Mouse (Mus musculus) heart, embryonic 14.5 days (tissue): ENCODE data around the gene Klf13. TPM values are rescaled to one million over a fixed set of nuclear protein-coding genes. Genes with fewer than 3 reads are reported as not detected.

ENCODE experiments used
- ATAC-seq: fragments of 200-750 bp; cut with Nextera tagmentation; 2 replicates; pipeline ENCODE4 v1.8.0; 2017; ENCODE audit warnings: low read depth, moderate TSS enrichment; ENCODE audit not compliant: insufficient number of reproducible peaks, insufficient read depth, low FRiP score
- H3K27ac ChIP-seq, 2 experiments: fragments of 200-500 bp in 1 of 2; fragments of 300-500 bp in 1 of 2; sonication (generic) in 1 of 2; replicated peaks in 1 of 2; 2 replicates each; pipeline ENCODE4 v1.5.1; 2012 to 2014; ENCODE audit warnings: low read depth in 2 of 2, low read length in 2 of 2, control low read depth in 1 of 2, mild to moderate bottlenecking in 1 of 2, mixed read lengths in 1 of 2; ENCODE audit not compliant: control insufficient read depth in 1 of 2, insufficient read depth in 1 of 2
- H3K27me3 ChIP-seq: fragments of 300-500 bp; sonication (generic); 2 replicates; pipeline ENCODE4 v1.6.1; 2014; ENCODE audit warnings: mild to moderate bottlenecking, low read length, control low read depth; ENCODE audit not compliant: control insufficient read depth, insufficient read depth
- H3K36me3 ChIP-seq: fragments of 300-500 bp; sonication (generic); 2 replicates; pipeline ENCODE4 v1.6.1; 2014; ENCODE audit warnings: mild to moderate bottlenecking, control low read depth, low read length, mixed read lengths; ENCODE audit not compliant: control insufficient read depth, insufficient read depth
- H3K4me1 ChIP-seq, 2 experiments: fragments of 200-500 bp in 1 of 2; fragments of 300-500 bp in 1 of 2; sonication (generic) in 1 of 2; 2 replicates each; pipeline ENCODE4 v1.6.1; 2012 to 2014; ENCODE audit warnings: low read length in 2 of 2, control low read depth in 1 of 2, mixed read lengths in 1 of 2; ENCODE audit not compliant: control insufficient read depth in 2 of 2, insufficient read depth in 2 of 2
- H3K4me2 ChIP-seq: fragments of 300-500 bp; sonication (generic); 2 replicates; pipeline ENCODE4 v1.6.1; 2014; ENCODE audit warnings: mild to moderate bottlenecking, low read length
- H3K4me3 ChIP-seq, 2 experiments: fragments of 200-500 bp in 1 of 2; fragments of 300-500 bp in 1 of 2; sonication (generic) in 1 of 2; 2 replicates each; pipeline ENCODE4 v1.5.1; 2012 to 2014; ENCODE audit warnings: low read length in 2 of 2, mild to moderate bottlenecking in 2 of 2, control low read depth in 1 of 2, low read depth in 1 of 2, moderate library complexity in 1 of 2; ENCODE audit not compliant: control insufficient read depth in 1 of 2, insufficient read depth in 1 of 2
- H3K9ac ChIP-seq: fragments of 300-500 bp; sonication (generic); 2 replicates; pipeline ENCODE4 v1.6.1; 2014; ENCODE audit warnings: mild to moderate bottlenecking, low read length
- H3K9me3 ChIP-seq: fragments of 300-500 bp; sonication (generic); 2 replicates; pipeline ENCODE4 v1.6.1; 2016; ENCODE audit warnings: low read length, control low read depth; ENCODE audit not compliant: control insufficient read depth
- WGBS: fragments of 180-500 bp; shearing (Covaris S2); extraction: QIAGEN DNeasy Blood & Tissue Kit; methylation state at CpG from one replicate; pipeline ENCODE4 v1.1.7; 2014; 5-methylcytosine and 5-hydroxymethylcytosine counted together
- polyA plus RNA-seq: library from polyadenylated mRNA; unstranded; fragments of >200 nt; fragmentation: Nextera tagmentation; extraction: Ambion mirVana; gene quantifications from 2 replicates; pipeline ENCODE4 v1.2.1, GENCODE M21; 2014

The Klf13 gene
- polyA plus RNA-seq, 1 experiment from 2014 or later, result 26.7 TPM

DNA sequence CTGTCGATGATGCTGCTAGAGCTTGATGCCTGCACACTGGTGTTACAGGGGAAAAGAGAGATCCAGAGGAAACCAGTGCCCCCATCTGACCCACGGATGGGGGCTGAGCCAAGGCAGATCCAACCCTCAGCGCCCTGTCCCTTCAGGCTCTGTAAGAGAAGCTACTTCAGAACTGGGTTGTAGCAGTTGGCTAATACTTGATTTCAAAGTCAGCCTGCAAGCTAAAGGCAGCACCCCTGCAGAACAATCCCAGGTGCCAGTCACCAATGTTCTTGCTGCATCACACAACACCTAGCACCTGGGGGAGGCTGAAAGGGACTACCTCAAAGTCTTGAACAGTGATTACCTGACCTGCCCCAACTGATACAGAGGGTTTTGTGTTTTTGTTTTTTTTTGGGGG is 36.8 kb downstream of the Klf13 start:
- H3K27ac ChIP-seq, result no peak overlapping the region
- H3K9ac ChIP-seq, result no peak overlapping the region
- H3K9me3 ChIP-seq, result no peaks in the 10 kb centered on the region
- H3K36me3 ChIP-seq, result no peaks in the 10 kb centered on the region
- 60% methylated on average over 3 of the region's 3 CpGs for WGBS
- no peak for ATAC-seq
- H3K4me3 ChIP-seq, result no peak overlapping the region
- no peak overlapping the region for H3K4me2 ChIP-seq
- peaks cover 11 to 28% of the 10 kb centered on the region in 2 experiments for H3K4me1 ChIP-seq
- H3K27me3 ChIP-seq, result no peaks in the 10 kb centered on the region

DNA sequence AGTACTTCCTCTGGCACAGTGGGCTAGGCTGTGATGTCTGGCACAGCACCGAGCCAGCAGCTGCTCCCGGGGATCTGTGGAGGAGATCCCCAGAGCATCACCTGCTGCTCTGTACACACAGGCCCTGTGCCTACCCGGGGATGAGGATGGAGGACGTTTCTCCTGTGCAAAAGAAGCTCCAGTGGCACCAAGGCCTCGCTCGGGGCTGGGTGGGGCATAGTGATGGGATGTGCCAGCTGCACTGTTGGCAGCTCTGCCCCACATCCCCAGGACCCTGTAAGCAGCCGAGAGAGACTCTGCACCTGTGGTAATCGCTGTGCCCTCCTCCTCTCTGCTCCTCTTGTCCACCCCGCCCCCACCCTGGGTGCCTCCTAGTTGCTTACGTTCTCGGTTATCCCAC is 37.4 kb downstream of the Klf13 start:
- WGBS, result 76% methylated on average over 11 of the region's 11 CpGs
- no peaks in the 10 kb centered on the region for H3K36me3 ChIP-seq
- H3K9me3 ChIP-seq, result no peaks in the 10 kb centered on the region
- no peak overlapping the region for H3K4me3 ChIP-seq
- no peak overlapping the region for H3K4me2 ChIP-seq
- no peaks in the 10 kb centered on the region for H3K27me3 ChIP-seq
- no peak for ATAC-seq
- no peak overlapping the region for H3K9ac ChIP-seq
- no peak overlapping the region for H3K27ac ChIP-seq
- H3K4me1 ChIP-seq, result peaks cover 11 to 33% of the 10 kb centered on the region in 2 experiments

DNA sequence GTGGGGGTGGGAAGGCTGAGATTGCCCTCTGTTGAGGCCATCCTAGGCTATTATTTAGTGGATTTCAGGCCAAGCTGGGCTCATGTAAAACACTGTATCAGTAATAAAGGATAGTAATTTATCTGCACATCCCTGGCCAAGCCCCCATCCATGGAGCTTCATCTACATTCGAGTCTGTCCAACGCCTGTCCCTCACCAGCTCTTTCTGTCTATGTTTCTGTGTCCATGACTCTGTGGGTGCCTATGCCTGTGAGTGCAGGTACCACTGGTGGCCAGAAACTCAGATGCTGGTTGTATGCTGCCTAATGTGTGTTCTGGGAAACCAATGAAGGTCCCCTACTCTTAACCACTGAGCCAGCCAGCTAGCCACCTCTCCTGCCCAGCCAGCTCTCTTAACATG is 38.3 kb downstream of the Klf13 start:
- 76% methylated on average over 2 of the region's 2 CpGs for WGBS
- Histone ChIP-seq H3K27me3 (no peaks in the 10 kb centered on the region), H3K4me2 (no peak overlapping the region), H3K4me3 (no peak overlapping the region), H3K27ac (no peak overlapping the region), H3K4me1 (peaks cover 13 to 36% of the 10 kb centered on the region in 2 experiments), H3K9ac (no peak overlapping the region), H3K9me3 (no peaks in the 10 kb centered on the region), H3K36me3 (no peaks in the 10 kb centered on the region)
- no peak for ATAC-seq

DNA sequence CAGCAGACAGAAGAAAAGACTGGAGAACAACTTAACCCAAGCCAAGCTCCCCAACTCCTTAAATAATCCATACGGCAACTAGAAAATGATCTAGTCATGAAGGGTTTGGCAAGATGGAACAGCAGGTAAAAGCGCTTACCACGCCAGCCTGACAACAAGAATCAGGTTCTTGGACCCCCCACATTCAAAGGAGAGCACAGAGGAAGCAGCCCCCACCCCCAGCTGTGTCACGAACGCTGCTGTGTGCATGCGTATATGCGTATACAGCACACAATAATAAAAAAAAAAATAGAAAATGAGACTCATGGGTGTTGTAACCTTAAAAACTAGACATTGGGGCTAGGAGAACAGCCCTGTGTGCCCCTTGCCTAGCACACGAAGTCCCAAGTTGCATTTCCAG is 38.8 kb downstream of the Klf13 start:
- Histone ChIP-seq H3K9me3 (no peaks in the 10 kb centered on the region), H3K4me1 (peaks cover 13 to 32% of the 10 kb centered on the region in 2 experiments), H3K36me3 (no peaks in the 10 kb centered on the region), H3K27me3 (no peaks in the 10 kb centered on the region), H3K9ac (no peak overlapping the region), H3K4me2 (no peak overlapping the region), H3K27ac (no peak overlapping the region), H3K4me3 (no peak overlapping the region)
- WGBS, result 93% methylated on average over 8 of the region's 8 CpGs
- no peak for ATAC-seq

DNA sequence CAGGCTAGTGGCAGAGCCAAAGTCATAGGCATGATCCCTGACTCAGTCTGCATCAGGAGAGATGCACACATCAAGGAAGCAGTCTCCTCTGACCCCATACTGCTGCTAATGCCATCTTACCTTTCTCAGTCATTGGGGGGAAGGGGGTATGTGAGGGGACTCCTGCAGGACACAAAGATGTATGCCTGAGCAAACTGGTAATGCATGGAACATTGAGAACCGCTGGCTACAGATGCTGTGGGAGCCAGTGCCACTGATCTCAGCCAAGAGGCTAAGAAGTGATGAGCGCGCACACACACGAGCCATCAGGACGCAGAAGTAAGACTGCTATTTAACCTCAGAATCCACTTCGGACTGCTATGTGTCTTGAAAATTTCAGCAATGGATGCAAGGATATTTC is 40.5 kb downstream of the Klf13 start:
- Histone ChIP-seq H3K27me3 (no peaks in the 10 kb centered on the region), H3K27ac (no peak overlapping the region), H3K4me1 (peaks cover 12 to 32% of the 10 kb centered on the region in 2 experiments), H3K36me3 (no peaks in the 10 kb centered on the region), H3K4me2 (no peak overlapping the region), H3K4me3 (no peak overlapping the region), H3K9me3 (no peaks in the 10 kb centered on the region), H3K9ac (no peak overlapping the region)
- 89% methylated on average over 6 of the region's 6 CpGs for WGBS
- ATAC-seq, result no peak

DNA sequence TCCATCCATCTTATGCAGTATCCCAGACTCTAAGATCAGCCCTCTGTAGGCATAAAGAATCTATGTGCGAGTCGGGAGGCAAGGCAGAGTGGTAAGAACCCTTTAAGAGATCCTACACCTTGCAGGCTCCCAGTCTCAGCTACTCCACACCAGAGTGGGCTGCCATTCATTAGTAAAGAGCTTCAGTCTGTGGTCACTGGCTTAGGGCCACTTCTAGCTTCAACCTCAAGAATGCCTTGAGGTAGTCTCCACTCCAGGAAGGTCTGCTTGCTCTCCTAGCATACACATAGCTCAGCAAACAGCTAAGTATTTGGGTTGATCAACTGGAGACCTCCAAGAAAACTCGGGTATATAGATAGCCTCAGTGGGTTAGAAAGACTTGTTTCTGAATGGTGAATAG is 41.1 kb downstream of the Klf13 start:
- H3K9me3 ChIP-seq, result no peaks in the 10 kb centered on the region
- no peak overlapping the region for H3K4me3 ChIP-seq
- H3K9ac ChIP-seq, result peak overlapping the region; percentile 71
- no peaks in the 10 kb centered on the region for H3K36me3 ChIP-seq
- H3K27ac ChIP-seq, result no peak overlapping the region
- H3K4me2 ChIP-seq, result peak overlapping the region; percentile 86
- peaks cover 9 to 29% of the 10 kb centered on the region in 2 experiments for H3K4me1 ChIP-seq
- H3K27me3 ChIP-seq, result no peaks in the 10 kb centered on the region
- ATAC-seq, result no peak
- 56% methylated on average over 3 of the region's 3 CpGs for WGBS

DNA sequence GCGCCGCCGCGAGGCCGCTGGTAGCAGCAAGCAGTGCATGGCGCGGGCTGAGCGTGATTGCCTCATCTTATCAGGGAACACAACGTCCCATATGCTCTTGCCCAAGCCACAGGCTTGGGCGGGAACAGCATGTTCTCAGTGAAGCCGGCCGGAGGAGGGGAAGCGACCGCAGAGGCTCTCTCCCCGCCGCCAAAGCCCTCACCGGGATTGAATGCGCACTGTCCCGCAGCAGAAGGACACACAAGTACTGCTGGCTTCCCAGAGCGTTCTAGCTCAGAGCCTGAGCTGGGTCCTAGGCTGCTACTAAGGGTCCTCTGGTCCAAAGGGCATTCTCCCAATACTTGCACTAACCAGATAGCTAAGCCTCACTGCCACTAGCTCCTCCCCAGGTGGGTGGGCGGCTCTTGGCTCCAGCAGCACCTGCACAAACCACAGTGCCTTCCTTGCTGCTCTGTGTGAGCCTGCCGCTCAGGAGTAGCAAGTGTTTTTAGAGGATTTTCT is 41.7 kb downstream of the Klf13 start:
- H3K36me3 ChIP-seq, result no peaks in the 10 kb centered on the region
- no peaks in the 10 kb centered on the region for H3K27me3 ChIP-seq
- peak overlapping the region; percentile 86 for H3K4me2 ChIP-seq
- WGBS, result under 1% methylated on average over 22 of the region's 22 CpGs
- ATAC-seq, result peak; percentile 89
- peak overlapping the region; percentile 55 to 75; a peak in 3 of 4 replicates for H3K27ac ChIP-seq
- H3K4me1 ChIP-seq, result peaks cover 9 to 29% of the 10 kb centered on the region in 2 experiments
- peak overlapping the region; percentile 35 to 40 for H3K4me3 ChIP-seq
- peak overlapping the region; percentile 71 for H3K9ac ChIP-seq
- no peaks in the 10 kb centered on the region for H3K9me3 ChIP-seq
